Mouse (Mus musculus) urinary bladder, postnatal 10 days (tissue): ENCODE data around the gene Foxb2.
"Not testable (repeated sequence)": the region's sequence is repeated elsewhere in the genome, so short reads cannot be mapped to it uniquely, and the experiment has no call there.

Experiments used
- DNase-seq: peaks from one replicate; pipeline ENCODE4 v3.0.0; 2022; ENCODE audit warnings: low spot score

The Foxb2 gene

GRCm38 (mm10) chr19:16873221-16873861 is at the start of gene Foxb2:
Gene Foxb2, minus strand, starts transcription at chr19:16873805.
- no peak for DNase-seq

GRCm38 (mm10) chr19:16911507-16911906 is 37.9 kb upstream of the Foxb2 start:
- DNase-seq = no peak

- DNase-seq = no peak
Observed at GRCm38 (mm10) chr19:16903106-16903505, 29.5 kb upstream of the Foxb2 start.

GRCm38 (mm10) chr19:16899716-16900115 is 26.1 kb upstream of the Foxb2 start:
- DNase-seq = no peak

- DNase-seq = no peak
Observed at GRCm38 (mm10) chr19:16898576-16898975, 25.0 kb upstream of the Foxb2 start.

GRCm38 (mm10) chr19:16876458-16876770 is 2.8 kb upstream of the Foxb2 start:
- no peak for DNase-seq

- DNase-seq = no peak
Observed at GRCm38 (mm10) chr19:16875631-16876457, 2.2 kb upstream of the Foxb2 start.

- DNase-seq = no peak
Observed at GRCm38 (mm10) chr19:16874991-16875540, 1.5 kb upstream of the Foxb2 start.

- DNase-seq = no peak
Observed at GRCm38 (mm10) chr19:16873942-16874861, 597 bp upstream of the Foxb2 start.

- DNase-seq = no peak
Observed at GRCm38 (mm10) chr19:16872331-16873180, 1.0 kb downstream of the Foxb2 start.

GRCm38 (mm10) chr19:16871192-16871760 is 2.3 kb downstream of the Foxb2 start:
- no peak for DNase-seq

GRCm38 (mm10) chr19:16870501-16871191 is 3.0 kb downstream of the Foxb2 start:
- DNase-seq = no peak

- no peak for DNase-seq
Observed at GRCm38 (mm10) chr19:16868534-16868933, 5.1 kb downstream of the Foxb2 start.

GRCm38 (mm10) chr19:16858646-16859045 is 15.0 kb downstream of the Foxb2 start:
- DNase-seq = no peak

- no peak for DNase-seq
Observed at GRCm38 (mm10) chr19:16856752-16857151, 16.9 kb downstream of the Foxb2 start.

- not testable (repeated sequence) for DNase-seq
Observed at GRCm38 (mm10) chr19:16844091-16844490, 29.5 kb downstream of the Foxb2 start.

GRCm38 (mm10) chr19:16841516-16842249 is 31.9 kb downstream of the Foxb2 start:
- DNase-seq = no peak

GRCm38 (mm10) chr19:16841001-16841400 is 32.6 kb downstream of the Foxb2 start:
- DNase-seq = no peak

GRCm38 (mm10) chr19:16827657-16828056 is 45.9 kb downstream of the Foxb2 start:
- no peak for DNase-seq

GRCm38 (mm10) chr19:16825228-16825627 is 48.4 kb downstream of the Foxb2 start:
- no peak for DNase-seq
